Mouse (Mus musculus): Measurements from ENCODE around the gene Fgfr3. TPM values are rescaled to one million over a fixed set of nuclear protein-coding genes. Genes with fewer than 3 reads are reported as not detected.

Gene Fgfr3
- total RNA-seq, 2 experiments from 2014 or later, result 108 to 126 TPM

Other genes with a start within 250 kb of the Fgfr3 start
- 10 to 100 TPM; 23.0 to 27.6 TPM for gene Fam53a, start 92.0 kb upstream of the Fgfr3 start, total RNA-seq (2021)
- gene Gm9903, start 91.7 kb upstream of the Fgfr3 start, total RNA-seq (2021), result under 1 TPM; 0.80 to 0.98 TPM
- 10 to 100 TPM; 23.3 to 23.6 TPM for gene Slbp, start 69.1 kb upstream of the Fgfr3 start, total RNA-seq (2021)
- gene Tacc3, start 63.5 kb upstream of the Fgfr3 start, total RNA-seq (2021), result 1 to 10 TPM; 5.5 to 5.9 TPM
- gene Tmem129, start 63.3 kb upstream of the Fgfr3 start, total RNA-seq (2021), result 10 to 100 TPM; 25.6 to 27.6 TPM
- 100 to 1,000 TPM in 1 of 2 experiments, 10 to 100 TPM in 1; 98.7 to 102 TPM for gene Letm1, start 61.1 kb downstream of the Fgfr3 start, total RNA-seq (2021)
- 100 to 1,000 TPM; 144 to 147 TPM for gene Nsd2, start 99.1 kb downstream of the Fgfr3 start, total RNA-seq (2021)
- 10 to 100 TPM; 18.8 to 19.8 TPM for gene Nelfa, start 214.7 kb downstream of the Fgfr3 start, total RNA-seq (2021)

All from left cerebral cortex, postnatal 25 days (tissue).